Mouse (Mus musculus) urinary bladder, postnatal 36 days (tissue): ENCODE measurements around the gene C130050O18Rik.
A peak's percentile ranks its signal among the peaks of the same experiment; 100 is the strongest.

Experiments
- DNase-seq, 2 experiments: peaks; one replicate each; pipeline ENCODE4 v3.0.0; 2022; ENCODE audit warnings: low spot score in 2 of 2, mixed read lengths in 1 of 2

Gene C130050O18Rik

DNA sequence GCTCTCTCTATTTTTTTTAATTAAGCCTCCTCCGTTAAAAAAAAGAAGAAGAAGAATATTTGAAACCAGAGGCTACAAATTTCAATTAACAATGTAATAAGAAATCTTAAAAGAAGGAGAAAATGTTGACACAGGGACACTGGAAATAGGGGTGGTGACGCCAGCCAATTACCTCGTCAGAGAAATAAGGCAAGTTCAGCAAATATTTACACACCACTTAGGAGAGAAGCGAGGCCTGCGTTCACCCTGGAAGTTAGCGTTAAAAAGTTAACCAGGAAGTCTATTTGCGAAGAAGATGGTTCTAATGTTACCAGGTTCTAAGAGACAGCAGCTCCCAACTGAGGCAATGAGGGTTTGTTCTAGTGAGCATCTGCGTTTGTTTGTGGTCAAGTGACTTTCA, 52.2 kb downstream of the C130050O18Rik start:
- DNase-seq, result no peak

- DNase-seq, result no peak
These were observed 54.9 kb downstream of the C130050O18Rik start for GRCm38 (mm10) chr5:139459938-139460337.

DNA sequence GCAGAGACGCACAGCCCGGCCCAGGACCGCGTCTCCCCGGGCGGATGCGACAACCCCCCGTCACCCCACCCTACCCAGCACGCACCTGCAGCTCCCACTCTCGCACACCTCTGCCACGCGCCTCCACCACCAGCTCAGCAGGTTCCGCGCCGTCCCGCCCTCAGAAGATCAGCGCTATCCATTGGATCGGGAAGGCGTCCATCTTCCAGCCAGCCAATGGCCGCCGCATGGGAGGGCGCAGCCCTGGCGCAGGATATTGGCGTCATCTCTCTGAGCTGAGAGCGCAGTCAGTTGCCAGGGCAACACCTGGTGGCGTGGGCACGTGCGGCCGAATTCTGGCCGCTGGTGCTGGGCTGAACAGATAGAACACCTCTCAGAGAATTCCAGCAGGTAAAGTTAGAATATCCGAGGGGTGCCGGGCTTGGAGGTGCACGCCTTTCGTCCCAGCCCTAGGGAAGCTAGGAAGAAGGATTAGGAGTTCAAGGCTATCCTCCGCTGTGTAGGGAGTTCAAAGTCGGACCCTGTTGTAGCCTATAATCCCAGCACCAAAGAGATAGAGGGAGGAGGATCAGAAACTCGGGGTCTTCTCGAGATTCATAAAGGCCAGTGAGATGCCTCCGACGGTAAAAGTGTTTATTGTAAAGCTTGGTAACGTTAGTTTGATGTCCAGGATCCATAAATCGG, 55.4 kb downstream of the C130050O18Rik start, which contains the start of gene 3110082I17Rik:
TSS of gene 3110082I17Rik (minus strand) at position 144 of the 684 bp plus-strand sequence.
- DNase-seq, result peak; percentile 98

DNA sequence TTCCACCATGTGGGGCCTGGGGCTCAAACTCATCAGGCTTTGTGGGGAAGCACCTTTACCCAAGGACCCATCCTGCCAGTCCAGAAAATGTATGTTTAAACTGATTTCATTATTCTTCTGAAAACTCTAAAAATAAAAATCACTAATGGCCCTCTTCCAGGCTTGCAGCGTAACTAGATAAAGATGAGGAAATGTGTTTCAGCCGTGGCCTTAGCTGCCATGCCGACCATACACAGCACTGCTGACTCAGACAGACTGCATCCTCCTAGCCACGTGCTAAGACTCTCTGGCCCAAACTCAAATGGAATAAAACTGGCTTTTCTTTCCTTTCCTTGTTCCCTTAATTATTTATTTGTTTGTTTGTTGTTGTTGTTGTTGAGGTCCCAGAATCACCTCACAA, 59.8 kb downstream of the C130050O18Rik start:
- no peak for DNase-seq
